Mouse (Mus musculus) kidney, adult 2 months (tissue): ENCODE data around the gene Abtb2.

Experiments used
- CTCF ChIP-seq: fragments of 200-500 bp; conservative IDR thresholded peaks from 2 replicates; pipeline ENCODE4 v1.5.1; 2011; ENCODE audit warnings: low read depth, mild to moderate bottlenecking, control low read depth, low read length, moderate library complexity, mixed read lengths; ENCODE audit not compliant: insufficient read depth, insufficient read length
- POLR2A ChIP-seq: fragments of 200-500 bp; IDR thresholded peaks from one replicate; pipeline ENCODE4 v1.6.1; 2011; ENCODE audit warnings: low read depth, low read length, control low read depth

GRCm38 (mm10) chr2:103655037-103655436, 88.9 kb downstream of the Abtb2 start:
- no peak for TF ChIP-seq CTCF
- TF ChIP-seq POLR2A = no peak
